Mouse (Mus musculus) right cerebral cortex, postnatal 10 days (tissue): ENCODE data around the gene Ccdc154.

Experiments
- DNase-seq, 2 experiments: peaks; one replicate each; pipeline ENCODE4 v3.0.0; 2021; ENCODE audit warnings: low spot score in 2 of 2

Gene Ccdc154

GRCm38 (mm10) chr17:25184129-25184691, 21.9 kb downstream of the Ccdc154 start, which contains the start of gene BC003965:
Gene BC003965 (plus strand): TSS chr17:25184554.
- peak; percentile 99 for DNase-seq

- no peak for DNase-seq
Observed at GRCm38 (mm10) chr17:25184961-25185360, 22.7 kb downstream of the Ccdc154 start.

- no peak for DNase-seq
Observed at GRCm38 (mm10) chr17:25187784-25188149, 25.5 kb downstream of the Ccdc154 start.

- peak; percentile 73 to 85 for DNase-seq
Observed at GRCm38 (mm10) chr17:25188150-25189031, 26.1 kb downstream of the Ccdc154 start, which contains the start of gene Unkl. Gene Unkl (plus strand): TSS chr17:25188397.

GRCm38 (mm10) chr17:25189091-25189490, 26.8 kb downstream of the Ccdc154 start:
- DNase-seq: no peak

GRCm38 (mm10) chr17:25202401-25202800, 40.1 kb downstream of the Ccdc154 start:
- no peak for DNase-seq

- no peak for DNase-seq
Observed at GRCm38 (mm10) chr17:25210006-25210405, 47.7 kb downstream of the Ccdc154 start.

GRCm38 (mm10) chr17:25210680-25211466, 48.6 kb downstream of the Ccdc154 start:
- no peak for DNase-seq

GRCm38 (mm10) chr17:25211705-25212104, 49.4 kb downstream of the Ccdc154 start:
- no peak for DNase-seq

GRCm38 (mm10) chr17:25215431-25215830, 53.2 kb downstream of the Ccdc154 start:
- no peak for DNase-seq

GRCm38 (mm10) chr17:25218967-25219366, 56.7 kb downstream of the Ccdc154 start:
- no peak for DNase-seq

- DNase-seq: no peak
Observed at GRCm38 (mm10) chr17:25219492-25220295, 57.4 kb downstream of the Ccdc154 start.

GRCm38 (mm10) chr17:25220746-25221145, 58.5 kb downstream of the Ccdc154 start:
- no peak for DNase-seq
